Mouse (Mus musculus): ENCODE measurements around the gene Ccdc87.

DNA sequence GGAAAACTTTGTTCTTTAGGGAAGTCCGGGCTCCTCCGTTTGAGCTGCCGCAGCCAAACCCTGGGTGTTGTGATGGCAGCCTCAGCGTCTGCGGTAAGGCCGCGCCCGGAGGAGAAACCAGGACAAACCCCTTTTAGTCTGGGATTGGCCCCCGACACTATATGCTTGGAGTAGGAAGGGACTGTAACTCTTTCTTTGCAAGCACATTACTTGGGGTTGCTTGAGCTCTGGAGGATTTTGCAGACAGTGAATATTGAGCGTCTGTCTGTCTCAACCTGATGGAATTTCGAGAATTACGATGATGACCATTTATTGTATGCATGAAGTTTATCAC, 27.3 kb upstream of the Ccdc87 start:
- TF ChIP-seq CTCF (IDR thresholded peaks at IDR 0.05) (no peak), EP300 (IDR thresholded peaks at IDR 0.05) (no peak)
